In genomic region chr11:94129261-94130059, GRCm38 (mm10) we compare ENCODE assay signal across 9 mouse cellular contexts.
A peak's percentile ranks its signal among the peaks of the same experiment; 100 is the strongest.
DNase-seq lines count a peak whose midpoint lies in the region; ATAC-seq and TF ChIP-seq lines count a peak whose summit lies in the region.
"Had no signal": no experiment of that assay in that cellular context is flagged by ENCODE, and none has a peak within 500 bp of the region (broad histone marks: within the 10 kb centered on the region; RNA-seq: fewer than 3 reads in every experiment).

No protein-coding gene starts in this region.

- no peak overlapping the region for H3K27ac ChIP-seq in cortical plate, adult 2 months (ENCODE audit: insufficient read depth, low read length)
- peak overlapping the region; percentile 51; the same call in 1 of the 2 replicates for H3K27ac ChIP-seq in neural tube, embryonic 15.5 days (replicated peaks)
- H3K27ac ChIP-seq: liver, embryonic 15.5 days had no signal

- peaks cover 5% of the 10 kb centered on the region for H3K9me3 ChIP-seq in E14TG2a.4 (ENCODE audit: low read length)
- H3K9me3 ChIP-seq in neural tube, embryonic 15.5 days (replicated peaks), result no peaks in the 10 kb centered on the region
- H3K9me3 ChIP-seq: liver, embryonic 15.5 days had no signal

- no peaks in the 10 kb centered on the region for H3K27me3 ChIP-seq in E14TG2a.4 (ENCODE audit: insufficient read depth, low read length)
- no peaks in the 10 kb centered on the region for H3K27me3 ChIP-seq in neural tube, embryonic 15.5 days (replicated peaks)
- H3K27me3 ChIP-seq: liver, embryonic 15.5 days had no signal

- peak; percentile 38; the same call in 1 of the 2 replicates for TF ChIP-seq POLR2A in cortical plate, adult 2 months (IDR thresholded peaks at IDR 0.05; ENCODE audit: extremely low read depth, insufficient read depth, low read length)

- no peak overlapping the region for H3K4me2 ChIP-seq in neural tube, embryonic 15.5 days
- H3K4me2 ChIP-seq: liver, embryonic 15.5 days had no signal

- 0 out of 2 replicates have a peak, but pooled peaks have one; percentile 10 for ATAC-seq in neural tube, embryonic 15.5 days (ENCODE audit: low FRiP score)

- H3K36me3 ChIP-seq in E14TG2a.4 (ENCODE audit: insufficient read depth, low read length), result no peaks in the 10 kb centered on the region
- H3K36me3 ChIP-seq in neural tube, embryonic 15.5 days, result peaks cover 11% of the 10 kb centered on the region
- H3K36me3 ChIP-seq: liver, embryonic 15.5 days had no signal

- H3K9ac ChIP-seq in neural tube, embryonic 15.5 days (replicated peaks), result no peak overlapping the region
- H3K9ac ChIP-seq: liver, embryonic 15.5 days had no signal

- peaks cover 42% of the 10 kb centered on the region for H3K4me1 ChIP-seq in E14TG2a.4 (replicated peaks; ENCODE audit: low read depth, low read length)
- H3K4me1 ChIP-seq in cortical plate, adult 2 months (ENCODE audit: control insufficient read depth, insufficient read depth, low read length), result no peaks in the 10 kb centered on the region
- H3K4me1 ChIP-seq in neural tube, embryonic 15.5 days, result peaks cover 19% of the 10 kb centered on the region

- no peak overlapping the region for H3K4me3 ChIP-seq in E14TG2a.4 (replicated peaks; ENCODE audit: low read length)
- no peak overlapping the region for H3K4me3 ChIP-seq in cortical plate, adult 2 months (ENCODE audit: insufficient read depth, low read length)
- H3K4me3 ChIP-seq in neural tube, embryonic 15.5 days (replicated peaks), result no peak overlapping the region
- H3K4me3 ChIP-seq: liver, embryonic 15.5 days had no signal

- peak; percentile 80 for TF ChIP-seq CTCF in E14TG2a.4 (conservative IDR thresholded peaks at IDR 0.05; ENCODE audit: low read length)
- peak; percentile 91 for TF ChIP-seq CTCF in cortical plate, adult 2 months (IDR thresholded peaks at IDR 0.05; ENCODE audit: extremely low read depth, insufficient read depth, low read length)

- WGBS in neural tube, embryonic 15.5 days, result 64% methylated on average over 12 of the region's 12 CpGs

- peak; percentile 66 for DNase-seq in T-cell, adult 2 months (ENCODE audit: low spot score)
- DNase-seq in heart, adult 18-20 months, result peak; percentile 65 to 78
- peak; percentile 74 for DNase-seq in kidney, postnatal 14 days
- peak; percentile 50 to 61 for DNase-seq in lung, adult 18-20 months
- no peak for DNase-seq in ovary, adult 18-20 months (ENCODE audit: low spot score)
